Mouse (Mus musculus): ENCODE results near the gene Gse1. TPM values are rescaled to one million over a fixed set of nuclear protein-coding genes. Genes with fewer than 3 reads are reported as not detected.

The Gse1 gene
- polyA plus RNA-seq, 1 experiment: 45.8 TPM

GRCm38 (mm10) chr8:120226700-120227577, 1.3 kb upstream of the Gse1 start:
- Histone ChIP-seq H3K27ac (ENCODE audit: control insufficient read depth, insufficient read depth, low read depth, low read length, poor library complexity) (no peak overlapping the region), H3K4me3 (replicated peaks; ENCODE audit: control insufficient read depth, low read depth, low read length) (no peak overlapping the region), H3K4me1 (ENCODE audit: control insufficient read depth, insufficient read depth, low read length) (peaks cover 2% of the 10 kb centered on the region)
- 68% methylated on average over 5 of the region's 5 CpGs for WGBS
- TF ChIP-seq POLR2A (IDR thresholded peaks at IDR 0.05; ENCODE audit: borderline replicate concordance, control insufficient read depth, low read depth, low read length) (no peak), CTCF (IDR thresholded peaks at IDR 0.05; ENCODE audit: control insufficient read depth, insufficient read depth, low read length) (no peak)

- no peak overlapping the region for H3K27ac ChIP-seq (ENCODE audit: control insufficient read depth, insufficient read depth, low read depth, low read length, poor library complexity)
- TF ChIP-seq POLR2A (IDR thresholded peaks at IDR 0.05; ENCODE audit: borderline replicate concordance, control insufficient read depth, low read depth, low read length) (no peak), CTCF (IDR thresholded peaks at IDR 0.05; ENCODE audit: control insufficient read depth, insufficient read depth, low read length) (no peak)
- H3K4me1 ChIP-seq (ENCODE audit: control insufficient read depth, insufficient read depth, low read length): peaks cover 2% of the 10 kb centered on the region
- no peak overlapping the region for H3K4me3 ChIP-seq (replicated peaks; ENCODE audit: control insufficient read depth, low read depth, low read length)
These were observed 729 bp upstream of the Gse1 start for GRCm38 (mm10) chr8:120227578-120227876.

- Histone ChIP-seq H3K4me1 (ENCODE audit: control insufficient read depth, insufficient read depth, low read length) (peaks cover 2% of the 10 kb centered on the region), H3K4me3 (replicated peaks; ENCODE audit: control insufficient read depth, low read depth, low read length) (no peak overlapping the region), H3K27ac (ENCODE audit: control insufficient read depth, insufficient read depth, low read depth, low read length, poor library complexity) (no peak overlapping the region)
- TF ChIP-seq POLR2A (IDR thresholded peaks at IDR 0.05; ENCODE audit: borderline replicate concordance, control insufficient read depth, low read depth, low read length) (no peak), CTCF (IDR thresholded peaks at IDR 0.05; ENCODE audit: control insufficient read depth, insufficient read depth, low read length) (no peak)
- 1% methylated on average over 123 of the region's 125 CpGs for WGBS
These were observed 721 bp downstream of the Gse1 start for GRCm38 (mm10) chr8:120228781-120229573.

GRCm38 (mm10) chr8:120229574-120229916, 1.3 kb downstream of the Gse1 start:
- peaks cover 2% of the 10 kb centered on the region for H3K4me1 ChIP-seq (ENCODE audit: control insufficient read depth, insufficient read depth, low read length)
- H3K27ac ChIP-seq (ENCODE audit: control insufficient read depth, insufficient read depth, low read depth, low read length, poor library complexity): no peak overlapping the region
- no peak overlapping the region for H3K4me3 ChIP-seq (replicated peaks; ENCODE audit: control insufficient read depth, low read depth, low read length)
- WGBS: under 1% methylated on average over 22 of the region's 22 CpGs
- TF ChIP-seq POLR2A (IDR thresholded peaks at IDR 0.05; ENCODE audit: borderline replicate concordance, control insufficient read depth, low read depth, low read length): no peak
- no peak for TF ChIP-seq CTCF (IDR thresholded peaks at IDR 0.05; ENCODE audit: control insufficient read depth, insufficient read depth, low read length)

- TF ChIP-seq POLR2A (IDR thresholded peaks at IDR 0.05; ENCODE audit: borderline replicate concordance, control insufficient read depth, low read depth, low read length) (no peak), CTCF (IDR thresholded peaks at IDR 0.05; ENCODE audit: control insufficient read depth, insufficient read depth, low read length) (no peak)
- no peak overlapping the region for H3K27ac ChIP-seq (ENCODE audit: control insufficient read depth, insufficient read depth, low read depth, low read length, poor library complexity)
- 11% methylated on average over 22 of the region's 22 CpGs for WGBS
- H3K4me3 ChIP-seq (replicated peaks; ENCODE audit: control insufficient read depth, low read depth, low read length): no peak overlapping the region
- peaks cover 2% of the 10 kb centered on the region; the same call in 1 of the 2 replicates for H3K4me1 ChIP-seq (ENCODE audit: control insufficient read depth, insufficient read depth, low read length)
These were observed 1.8 kb downstream of the Gse1 start for GRCm38 (mm10) chr8:120230081-120230480.

GRCm38 (mm10) chr8:120230715-120231614, 2.7 kb downstream of the Gse1 start:
- H3K4me1 ChIP-seq (ENCODE audit: control insufficient read depth, insufficient read depth, low read length): no peaks in the 10 kb centered on the region
- TF ChIP-seq POLR2A (IDR thresholded peaks at IDR 0.05; ENCODE audit: borderline replicate concordance, control insufficient read depth, low read depth, low read length): no peak
- TF ChIP-seq CTCF (IDR thresholded peaks at IDR 0.05; ENCODE audit: control insufficient read depth, insufficient read depth, low read length): no peak
- H3K27ac ChIP-seq (ENCODE audit: control insufficient read depth, insufficient read depth, low read depth, low read length, poor library complexity): no peak overlapping the region
- no peak overlapping the region for H3K4me3 ChIP-seq (replicated peaks; ENCODE audit: control insufficient read depth, low read depth, low read length)
- WGBS: 22% methylated on average over 18 of the region's 18 CpGs

- TF ChIP-seq CTCF (IDR thresholded peaks at IDR 0.05; ENCODE audit: control insufficient read depth, insufficient read depth, low read length) (no peak), POLR2A (IDR thresholded peaks at IDR 0.05; ENCODE audit: borderline replicate concordance, control insufficient read depth, low read depth, low read length) (no peak)
- Histone ChIP-seq H3K4me3 (replicated peaks; ENCODE audit: control insufficient read depth, low read depth, low read length) (no peak overlapping the region), H3K4me1 (ENCODE audit: control insufficient read depth, insufficient read depth, low read length) (no peaks in the 10 kb centered on the region), H3K27ac (ENCODE audit: control insufficient read depth, insufficient read depth, low read depth, low read length, poor library complexity) (no peak overlapping the region)
- 86% methylated on average over 3 of the region's 3 CpGs for WGBS
These were observed 3.6 kb downstream of the Gse1 start for GRCm38 (mm10) chr8:120231870-120232269.

GRCm38 (mm10) chr8:120232398-120232797, 4.1 kb downstream of the Gse1 start:
- TF ChIP-seq CTCF (IDR thresholded peaks at IDR 0.05; ENCODE audit: control insufficient read depth, insufficient read depth, low read length) (no peak), POLR2A (IDR thresholded peaks at IDR 0.05; ENCODE audit: borderline replicate concordance, control insufficient read depth, low read depth, low read length) (no peak)

More at GRCm38 (mm10) chr8:120232398-120232797, 4.1 kb downstream of the Gse1 start:
- Histone ChIP-seq H3K4me1 (ENCODE audit: control insufficient read depth, insufficient read depth, low read length) (no peaks in the 10 kb centered on the region), H3K4me3 (replicated peaks; ENCODE audit: control insufficient read depth, low read depth, low read length) (no peak overlapping the region), H3K27ac (ENCODE audit: control insufficient read depth, insufficient read depth, low read depth, low read length, poor library complexity) (no peak overlapping the region)
- 44% methylated on average over 4 of the region's 4 CpGs for WGBS
